Mouse (Mus musculus) right cerebral cortex, postnatal 25 days (tissue): ENCODE results near the gene Pold1.
A peak's percentile ranks its signal among the peaks of the same experiment; 100 is the strongest.

Source experiments
- DNase-seq: peaks from one replicate; pipeline ENCODE4 v3.0.0; 2022

Gene Pold1

DNA sequence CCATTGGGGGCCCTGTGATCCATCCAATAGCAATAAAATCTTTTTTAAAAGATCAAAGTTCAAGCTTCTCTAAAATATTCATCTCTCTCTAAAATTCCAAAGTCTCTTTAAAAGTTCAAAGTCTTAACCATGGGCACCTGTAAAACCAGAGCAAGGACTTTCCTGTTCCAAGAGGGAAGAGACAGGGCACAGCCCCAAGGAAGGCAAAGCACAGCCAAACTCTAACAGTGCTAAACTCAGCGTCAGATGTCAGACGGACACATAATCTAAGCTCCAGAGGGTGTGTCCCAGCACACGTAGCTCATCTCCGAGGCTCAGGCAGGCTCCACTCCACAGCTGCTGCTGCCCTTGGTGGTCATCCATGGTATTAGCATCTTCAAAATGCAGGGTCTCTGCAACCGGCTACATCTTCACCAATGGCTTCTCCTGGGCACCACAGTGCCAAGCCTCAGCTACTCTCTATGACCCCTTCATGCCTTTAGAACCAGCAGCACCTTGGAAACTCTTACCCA is 27.7 kb upstream of the Pold1 start:
- no peak for DNase-seq

DNA sequence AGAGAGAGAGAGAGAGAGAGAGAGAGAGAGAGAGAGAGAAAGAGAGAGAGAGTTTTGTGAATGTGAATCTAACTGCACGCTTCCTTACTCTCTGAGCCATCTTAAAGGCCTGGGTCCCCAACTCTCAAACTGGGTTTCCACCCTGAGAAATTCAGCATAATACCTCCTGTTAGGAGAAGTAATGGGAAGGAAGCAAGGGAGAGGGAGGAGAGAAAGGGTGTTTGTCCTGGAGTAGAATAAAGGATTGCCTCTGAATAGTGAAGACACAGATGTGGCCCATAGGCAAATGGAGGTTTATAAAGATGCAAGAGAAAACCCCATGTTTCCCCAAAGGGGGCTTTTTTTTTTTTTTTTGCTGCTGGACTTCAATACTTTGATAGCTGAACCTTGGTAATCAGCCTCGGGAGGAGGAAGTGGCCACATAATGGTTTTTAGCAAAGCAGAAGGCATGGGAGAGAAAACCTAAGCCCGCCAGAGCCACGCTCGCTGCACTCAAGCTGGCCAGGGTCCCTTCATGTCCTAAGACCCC is 24.4 kb upstream of the Pold1 start:
- no peak for DNase-seq

DNA sequence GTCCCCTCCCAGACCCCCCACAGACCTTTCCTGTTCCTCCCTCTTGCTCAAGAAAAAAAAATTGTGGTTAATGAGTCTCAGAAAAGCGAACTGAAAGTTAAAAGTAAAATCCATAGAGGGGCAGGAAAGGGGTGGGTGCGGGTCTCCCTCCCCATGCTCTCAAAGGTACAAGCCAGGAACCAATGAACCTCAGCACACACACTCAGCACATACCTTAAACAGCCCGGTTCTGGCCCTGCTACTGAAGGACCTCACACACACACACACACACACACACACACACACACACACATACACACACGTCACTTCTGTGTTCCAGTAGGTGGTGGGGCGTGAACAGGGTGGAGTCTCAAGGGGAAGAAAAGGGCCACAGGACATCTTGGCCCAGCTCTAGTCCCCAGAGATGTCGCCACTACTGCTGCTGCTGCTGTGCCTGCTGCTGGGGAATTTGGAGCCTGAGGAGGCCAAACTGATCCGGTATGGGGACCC is 23.6 kb upstream of the Pold1 start, which contains the start of gene Napsa:
TSS of gene Napsa (plus strand) at position 168 of the 489 bp plus-strand sequence.
- no peak for DNase-seq

DNA sequence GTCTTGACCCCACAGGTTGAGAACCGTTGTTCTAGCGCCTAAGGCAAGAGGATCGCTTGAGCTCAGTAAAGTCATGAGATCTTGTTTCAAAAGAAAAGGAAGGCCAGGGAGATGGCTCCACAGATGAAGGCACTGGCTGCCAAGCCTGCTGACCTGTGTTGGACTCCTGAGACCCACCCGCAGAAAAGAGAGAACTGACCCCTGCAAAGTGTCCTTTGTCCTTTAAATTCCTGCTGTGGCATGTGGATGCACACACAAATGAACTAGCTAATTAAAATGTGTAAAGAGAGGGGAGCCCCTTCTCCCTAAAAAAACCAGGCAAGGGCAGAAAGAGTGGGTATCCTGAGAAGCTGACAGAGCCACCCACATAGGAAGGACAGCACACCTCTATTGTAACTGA is 23.2 kb upstream of the Pold1 start:
- no peak for DNase-seq

DNA sequence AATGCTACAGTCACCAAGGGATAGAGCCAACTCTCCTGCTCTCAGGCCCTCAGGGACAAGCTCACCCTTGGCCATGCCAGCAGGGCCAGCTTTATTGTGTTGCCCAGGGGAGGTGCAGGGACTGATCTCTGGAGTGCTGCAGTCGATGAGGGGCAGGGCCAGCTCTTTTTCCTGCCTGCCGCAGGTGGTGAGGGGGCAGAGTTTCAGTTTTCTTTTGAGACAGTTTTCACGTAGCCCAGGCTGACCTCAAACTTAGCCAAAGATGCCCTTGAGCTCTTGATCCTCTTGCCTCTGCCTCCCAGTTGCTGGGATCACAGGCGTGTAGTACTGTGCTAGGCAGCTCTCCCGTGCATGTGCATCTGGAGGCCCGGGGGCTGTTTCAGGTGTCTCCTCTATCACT is 22.3 kb upstream of the Pold1 start:
- no peak for DNase-seq

DNA sequence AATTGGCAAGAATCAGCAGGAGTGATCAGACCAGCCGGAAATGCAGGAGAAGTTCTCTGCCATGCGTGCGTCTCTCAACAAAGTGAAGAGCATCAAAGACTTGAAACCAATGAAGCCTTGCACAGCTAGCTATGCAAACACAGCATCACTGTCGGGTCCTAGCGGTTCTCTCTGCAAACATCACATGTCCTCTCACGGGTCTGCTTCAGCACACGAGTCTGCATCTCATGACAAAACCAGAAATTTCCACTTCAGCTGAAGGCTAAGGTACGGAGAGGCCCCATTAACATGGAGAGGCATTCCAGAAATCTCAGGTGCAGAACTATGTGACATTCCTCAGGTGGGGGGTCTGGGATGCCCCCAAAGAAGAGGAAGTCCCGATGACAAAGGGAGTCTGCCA is 20.2 kb upstream of the Pold1 start:
- no peak for DNase-seq

DNA sequence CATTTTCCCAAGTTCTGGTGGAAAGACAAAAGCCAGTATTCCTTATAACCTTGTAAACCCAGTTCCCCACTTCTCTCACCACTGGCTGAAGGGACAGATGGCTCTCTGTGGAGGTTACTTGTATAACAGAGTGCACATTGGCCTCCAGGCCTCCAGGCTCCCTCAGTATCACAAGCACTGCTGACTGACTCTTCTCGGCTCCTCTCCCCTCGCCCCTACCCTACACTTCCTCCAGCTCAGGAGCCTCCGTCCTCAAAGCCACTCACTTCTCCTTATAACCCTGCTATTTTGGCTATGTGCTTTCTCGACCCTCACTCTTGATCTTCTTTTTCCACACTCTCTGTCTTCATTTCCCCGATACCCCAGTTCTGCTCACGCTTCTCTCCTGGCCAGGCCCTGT is 16.8 kb upstream of the Pold1 start:
- DNase-seq = no peak

DNA sequence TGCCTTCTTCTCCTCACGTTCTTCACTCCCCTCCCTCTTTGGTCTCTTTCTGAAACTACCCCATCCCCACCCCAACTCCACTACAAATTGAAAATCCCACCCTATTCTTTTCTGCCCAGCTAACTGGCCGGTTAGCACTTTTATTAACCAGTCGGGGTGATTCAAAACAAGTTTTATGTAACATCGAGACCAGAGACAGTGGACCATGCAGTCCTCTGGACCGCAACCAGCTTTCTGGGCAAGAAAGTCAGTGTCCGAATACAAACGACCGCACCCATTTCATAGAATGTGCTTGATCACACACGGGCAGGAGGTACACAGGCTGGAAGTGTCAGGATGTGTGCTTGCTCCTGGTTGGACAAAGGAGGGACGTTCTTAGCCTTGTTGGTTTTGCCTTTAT is 15.8 kb upstream of the Pold1 start:
- DNase-seq = no peak

DNA sequence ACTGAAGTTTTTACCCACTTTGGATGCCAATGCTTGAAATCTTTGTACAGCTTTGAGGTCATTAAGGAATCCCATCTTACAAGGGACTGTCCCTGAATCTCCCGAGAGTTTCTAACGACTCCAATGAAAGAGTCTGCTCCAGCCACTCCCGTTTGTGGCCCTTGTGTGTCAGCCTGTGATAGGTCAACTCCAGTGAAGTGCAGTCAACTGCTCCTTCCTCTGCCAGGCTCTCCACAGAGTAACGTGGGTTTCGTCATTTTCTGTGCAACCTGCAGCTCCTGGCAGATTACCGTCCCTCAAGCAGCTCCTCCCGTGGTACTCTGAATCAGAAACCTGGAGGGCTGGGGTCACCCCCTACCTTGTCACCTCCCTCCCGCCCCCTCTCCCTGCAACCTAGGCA is 14.6 kb upstream of the Pold1 start:
- no peak for DNase-seq

DNA sequence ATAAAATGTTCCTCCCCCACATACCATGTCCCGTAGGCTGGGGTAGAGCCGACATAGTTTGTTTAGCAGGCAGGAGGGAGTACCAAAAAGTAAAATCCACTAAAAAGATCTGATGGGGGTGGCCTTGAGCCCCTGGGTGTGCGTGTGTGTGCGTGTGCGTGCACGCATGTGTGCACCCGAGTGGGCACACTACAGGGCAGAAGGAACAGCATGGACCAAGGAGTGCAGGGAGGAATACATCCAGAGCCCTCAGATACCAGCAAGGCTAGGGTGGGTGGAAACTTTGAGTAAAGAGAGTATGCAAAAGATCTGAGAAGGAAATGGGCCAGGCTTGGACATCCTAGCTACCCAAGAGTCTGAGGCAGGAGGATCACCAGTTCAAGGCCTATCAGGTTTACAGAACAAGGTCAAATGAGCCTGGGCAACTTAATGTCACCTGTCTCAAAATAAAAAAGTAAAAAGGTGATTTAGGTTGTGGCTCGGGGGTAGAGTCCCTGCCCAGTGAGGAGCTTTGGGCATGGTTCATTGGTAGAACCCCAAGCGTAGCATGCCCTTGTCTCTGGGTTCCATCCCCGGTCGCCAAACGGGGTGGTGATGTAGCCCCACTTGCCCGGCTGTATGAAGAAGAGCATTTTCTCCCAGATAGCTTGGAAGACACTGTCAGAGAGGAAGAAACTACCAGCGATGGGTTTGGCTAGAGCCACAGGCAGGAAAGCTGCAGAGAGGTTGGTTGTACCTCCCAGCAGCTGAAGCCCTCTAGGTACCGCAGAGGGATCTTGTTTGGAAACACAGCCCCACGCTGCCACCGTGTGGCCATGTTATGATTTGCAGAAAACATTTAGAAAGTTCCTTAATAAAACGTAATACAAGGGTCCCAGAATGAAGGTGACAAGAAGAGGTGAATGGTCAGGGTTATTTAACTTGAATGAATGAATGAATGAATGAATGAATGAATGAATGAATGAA is 12.1 kb upstream of the Pold1 start:
- peak; percentile 60 for DNase-seq

DNA sequence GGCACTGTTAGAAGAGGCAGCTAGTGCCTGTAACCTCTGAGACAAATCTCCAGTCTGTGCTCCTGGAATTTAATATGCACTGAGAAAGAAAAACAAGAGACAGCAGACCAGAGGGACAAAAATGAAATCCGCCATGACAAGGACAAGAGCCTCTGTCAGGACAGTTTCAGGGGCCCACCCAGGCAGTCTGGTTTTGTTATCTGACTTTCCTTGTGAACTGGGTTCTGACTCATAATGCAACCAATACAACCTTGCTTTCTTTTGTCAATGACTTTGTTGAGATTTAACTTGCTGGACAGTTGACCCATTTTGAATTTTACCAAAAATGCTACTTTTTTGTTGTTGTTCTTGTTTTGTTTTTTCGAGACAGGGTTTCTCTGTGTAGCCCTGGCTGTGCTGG is 9.0 kb upstream of the Pold1 start:
- no peak for DNase-seq

DNA sequence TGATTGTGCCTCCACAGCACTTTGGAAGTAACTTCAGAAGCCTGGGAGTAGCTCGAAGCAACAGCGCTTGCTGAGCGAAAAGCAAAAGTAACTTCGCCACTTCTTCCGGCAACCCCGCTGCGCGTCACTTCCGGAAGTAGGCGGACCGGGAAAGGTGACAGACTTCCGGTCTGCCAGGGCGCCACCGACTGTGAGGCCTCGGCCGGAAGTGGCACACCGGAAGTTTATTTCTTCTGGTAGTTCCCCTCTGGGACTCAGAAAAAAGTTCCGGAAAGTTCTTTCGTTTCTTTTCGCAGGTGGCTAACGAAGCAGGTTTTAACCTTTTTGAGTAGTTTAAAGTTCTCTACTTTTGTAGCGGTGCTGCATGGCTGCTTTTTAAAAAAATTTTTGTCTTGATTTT is 5.2 kb upstream of the Pold1 start, which contains the start of gene Nr1h2:
TSS of gene Nr1h2 (minus strand) at position 126 of the 400 bp plus-strand sequence.
- DNase-seq = peak; percentile 93

DNA sequence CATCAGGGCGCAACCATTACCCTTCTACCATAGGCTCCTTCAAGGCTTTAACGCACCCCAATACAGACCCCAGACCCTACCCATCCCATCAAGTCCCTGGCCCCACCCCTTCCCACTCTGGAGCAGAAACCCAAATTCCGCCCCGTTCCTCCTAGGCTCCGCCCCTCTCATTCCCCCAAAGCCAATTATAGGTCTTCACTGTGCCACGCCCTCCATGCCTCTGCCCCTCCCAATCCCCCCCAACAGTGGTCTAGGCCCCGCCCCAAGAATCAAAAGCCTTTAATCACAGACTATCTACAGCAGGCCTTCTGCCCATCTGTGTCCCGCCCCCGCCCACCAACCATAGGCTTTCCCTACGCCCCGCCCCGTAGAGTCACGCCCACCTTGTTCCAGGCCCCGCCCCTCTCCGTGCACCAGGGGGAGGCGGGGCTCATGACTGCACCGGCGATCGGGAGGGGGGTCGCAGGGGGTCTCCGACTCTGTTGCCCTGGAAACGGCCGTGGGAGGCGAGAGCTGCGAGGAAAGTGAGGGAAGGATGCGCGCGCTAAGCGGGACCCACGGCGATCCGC is 4.6 kb upstream of the Pold1 start:
- DNase-seq = peak; percentile 47

DNA sequence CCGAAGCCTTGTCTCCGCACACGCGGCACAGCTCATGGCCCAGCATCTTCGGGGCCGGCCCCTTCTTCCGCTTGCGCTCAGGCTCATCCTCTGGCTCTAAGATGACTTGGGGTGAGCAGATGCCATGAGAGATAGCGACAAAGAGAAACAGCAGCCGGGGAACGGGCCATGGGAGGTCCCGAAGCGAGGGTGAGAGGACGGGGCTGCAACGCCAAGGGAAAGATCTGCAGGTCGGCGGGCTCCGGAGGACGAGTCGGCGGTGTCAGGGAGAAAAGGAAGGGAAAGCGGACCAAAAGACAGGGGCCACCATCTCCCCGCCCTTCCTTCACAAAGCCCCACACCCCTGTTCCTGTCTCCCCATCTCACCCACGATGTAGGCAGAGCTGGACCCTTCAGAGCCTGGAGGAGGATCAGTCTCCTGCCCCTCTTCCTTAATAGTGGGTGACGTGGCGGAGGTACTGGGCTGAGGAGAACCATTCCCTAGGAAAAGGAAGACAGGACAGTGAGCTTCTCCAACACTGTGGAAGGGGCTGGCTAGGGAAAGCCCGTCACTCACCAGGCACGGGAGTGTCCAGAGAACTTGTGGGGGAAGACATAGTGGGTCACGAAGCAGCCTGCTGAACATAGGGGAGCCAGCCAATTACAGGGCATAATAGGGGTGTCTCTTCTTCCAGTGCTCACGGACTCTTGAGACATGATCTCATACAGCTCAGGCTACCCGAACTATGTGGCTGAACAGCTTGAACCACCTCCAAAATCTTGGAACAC is 3.7 kb upstream of the Pold1 start:
- DNase-seq = no peak

DNA sequence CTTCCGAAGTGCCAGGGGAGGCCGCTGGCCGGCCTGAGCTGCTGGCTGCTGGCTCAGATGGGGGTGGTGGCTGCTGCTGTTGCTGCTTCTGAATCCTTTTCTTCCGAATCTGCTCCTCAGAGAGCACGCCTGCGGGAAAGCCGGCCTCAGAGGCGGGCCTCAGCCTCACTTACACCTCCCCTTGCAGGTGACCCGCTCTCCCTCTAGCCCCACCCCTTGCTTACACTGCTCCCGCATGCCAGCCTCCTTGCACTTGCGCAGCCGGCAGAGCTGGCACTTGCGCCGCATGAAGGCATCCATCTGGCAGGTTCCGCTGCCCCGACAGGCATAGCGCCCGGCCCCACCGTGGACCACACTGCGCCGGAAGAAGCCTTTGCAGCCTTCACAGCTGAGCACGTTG is 3.1 kb upstream of the Pold1 start:
- DNase-seq = no peak

DNA sequence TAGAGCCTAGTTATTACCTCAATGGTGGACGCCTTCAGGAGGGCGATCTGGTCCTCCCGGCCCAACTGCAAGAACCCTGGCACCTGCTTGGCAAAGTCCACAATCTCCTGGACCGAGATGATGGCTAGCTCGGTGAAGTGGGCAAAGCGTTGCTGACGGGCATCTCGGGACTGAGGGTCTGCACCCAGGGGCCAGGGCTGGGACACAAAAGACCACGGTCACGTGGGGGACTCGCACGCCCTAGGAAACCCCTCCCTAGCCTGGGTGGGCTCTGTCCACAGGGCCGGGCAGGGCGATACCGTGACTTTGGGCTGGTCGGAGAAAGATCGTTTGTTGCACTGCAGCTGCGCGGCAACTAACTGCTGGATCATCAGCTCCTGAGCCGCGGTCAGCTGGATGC is 2.7 kb upstream of the Pold1 start:
- no peak for DNase-seq

DNA sequence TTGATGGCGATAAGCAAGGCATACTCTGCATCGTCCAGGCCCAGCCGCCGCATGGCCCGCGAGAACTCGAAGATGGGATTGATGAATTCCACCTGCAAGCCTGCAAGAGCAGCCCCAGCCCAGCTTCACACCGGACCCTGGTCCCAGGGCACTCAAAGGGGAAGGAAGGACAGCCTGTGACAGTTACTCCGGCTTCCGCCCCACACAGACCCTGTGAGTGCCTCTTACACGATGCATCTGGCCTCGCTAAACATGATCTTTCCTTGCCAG is 1.7 kb upstream of the Pold1 start:
- no peak for DNase-seq

DNA sequence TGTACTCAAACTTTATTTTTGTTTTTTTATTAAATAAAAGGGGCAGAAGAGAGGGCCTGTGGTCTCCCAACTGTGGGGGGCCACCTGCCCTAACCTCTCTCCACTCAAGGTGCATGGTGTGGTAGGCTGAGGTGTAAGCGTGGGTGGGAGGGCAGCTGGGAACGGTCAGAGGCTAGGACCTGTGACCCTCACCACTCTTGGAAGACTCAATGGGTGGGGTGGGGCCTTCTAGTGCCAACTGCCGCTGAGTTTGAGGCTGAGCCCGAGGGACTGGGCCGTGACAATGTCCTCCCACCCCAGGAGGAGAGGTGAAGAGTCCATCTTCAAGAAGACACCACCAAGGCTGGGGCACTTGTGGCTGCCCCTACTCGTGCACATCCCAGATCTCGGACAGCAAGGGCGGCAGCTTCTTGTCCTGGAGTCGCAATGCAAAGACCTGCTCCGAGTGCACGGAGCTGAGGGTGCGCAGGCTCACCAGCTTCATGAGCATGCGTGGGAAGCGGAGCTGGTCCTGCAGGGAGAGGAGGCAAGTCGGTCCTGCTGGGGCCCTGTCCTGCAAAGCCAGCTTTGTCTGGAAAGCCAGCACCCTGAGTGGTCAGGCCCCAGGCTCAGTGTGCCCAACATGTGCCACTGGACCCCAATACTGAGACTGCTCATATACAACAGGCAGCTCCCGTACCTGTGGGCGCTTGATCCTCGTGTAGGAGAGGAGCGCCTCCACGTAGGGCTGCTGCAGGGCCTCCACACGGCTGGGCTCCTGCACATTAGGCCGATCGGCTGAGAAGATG is 1.2 kb upstream of the Pold1 start:
- DNase-seq = no peak

DNA sequence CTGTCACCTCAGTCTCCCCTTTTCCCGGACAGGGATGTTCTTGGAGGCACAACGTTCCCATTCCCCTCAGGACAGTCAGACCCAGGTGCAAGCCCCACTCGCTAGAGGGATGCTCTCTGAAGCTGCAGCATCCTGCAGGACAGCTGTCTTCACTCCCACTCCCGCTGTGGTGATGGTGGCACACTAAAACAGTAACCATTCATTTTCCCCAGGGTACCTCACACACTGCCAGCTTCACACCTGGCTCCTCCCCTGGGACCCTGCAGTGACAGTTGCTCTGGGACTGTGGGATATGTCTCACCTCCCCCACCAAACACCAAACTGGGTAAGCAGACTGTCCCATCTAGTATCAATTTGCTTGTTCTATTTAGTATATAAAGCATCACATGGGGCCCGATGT is 924 bp downstream of the Pold1 start:
- no peak for DNase-seq

DNA sequence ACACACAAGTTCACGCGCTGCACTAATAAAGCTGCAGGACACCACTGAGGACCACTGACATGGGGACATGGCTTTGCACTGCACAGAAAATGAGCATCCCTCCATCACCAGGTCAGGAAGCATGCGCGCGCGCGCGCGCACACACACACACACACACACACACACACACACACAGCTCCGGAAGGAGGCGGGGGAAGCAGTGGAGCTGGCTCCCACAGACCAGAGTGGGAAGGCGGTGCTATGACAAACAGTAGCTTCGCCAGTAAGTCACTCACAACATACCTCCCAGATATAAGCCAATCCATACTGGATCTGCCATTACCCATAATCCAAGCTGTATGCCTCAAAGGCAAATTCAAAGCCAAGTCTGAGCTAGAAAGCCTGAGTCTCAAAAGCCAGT is 1.6 kb downstream of the Pold1 start:
- no peak for DNase-seq

DNA sequence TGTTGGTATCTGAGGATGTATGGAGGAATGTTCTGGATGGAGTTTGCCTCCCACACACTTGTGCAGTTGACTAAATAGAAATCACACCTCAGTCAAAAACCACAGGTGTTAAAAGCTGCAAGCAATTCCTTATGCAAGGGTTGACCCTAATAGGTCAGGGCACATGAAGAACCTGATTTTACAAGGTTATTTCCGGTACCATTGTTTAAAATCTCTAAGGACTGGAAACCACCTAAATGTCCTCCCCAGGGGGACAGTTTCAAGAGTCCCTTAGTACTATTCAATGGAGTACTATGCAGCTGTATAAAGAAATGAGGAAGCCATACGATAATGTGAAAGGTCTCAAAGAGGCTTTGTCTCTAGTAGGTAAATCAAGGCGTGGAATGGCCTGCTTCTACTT is 2.4 kb downstream of the Pold1 start:
- DNase-seq = no peak

DNA sequence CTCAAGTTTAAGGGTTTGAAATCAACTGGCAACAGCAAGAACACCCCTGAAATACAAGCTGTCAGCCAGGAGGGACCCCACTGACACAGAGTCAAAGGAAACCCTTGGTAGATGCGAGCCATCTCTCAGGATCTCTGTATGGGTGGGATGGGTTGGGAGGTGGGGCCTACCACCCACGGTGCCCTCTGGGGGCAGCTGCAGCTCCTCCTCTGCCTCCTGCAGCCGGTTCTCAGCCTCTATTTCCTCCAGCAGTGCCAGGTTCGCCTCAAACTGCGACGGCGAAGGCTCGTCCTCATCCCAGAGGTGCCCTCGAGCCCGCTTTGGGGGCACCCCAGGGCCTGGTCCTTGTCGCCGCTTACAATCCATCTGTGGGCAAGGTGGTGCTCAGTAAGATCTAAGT is 5.6 kb downstream of the Pold1 start:
- no peak for DNase-seq

DNA sequence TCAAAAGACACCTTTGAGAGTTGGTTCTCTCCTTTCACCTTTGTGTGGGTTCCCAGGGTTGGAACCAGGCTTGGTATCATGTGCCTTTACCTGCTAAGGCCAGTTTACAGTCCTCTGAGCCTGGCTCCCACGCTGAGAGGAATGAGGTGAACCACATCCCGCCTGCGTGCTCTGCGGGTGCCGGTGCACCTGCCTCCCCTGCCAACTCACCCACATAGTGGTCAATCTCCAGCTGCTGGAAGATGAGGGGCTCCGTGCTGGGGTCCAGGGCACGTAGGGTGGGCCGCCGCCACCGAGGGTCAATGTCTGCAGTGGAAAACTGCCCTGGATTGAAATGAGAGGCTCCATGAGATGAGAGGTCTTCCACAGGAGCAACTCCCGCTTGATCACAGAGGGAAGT is 6.1 kb downstream of the Pold1 start:
- DNase-seq = no peak
